Mouse (Mus musculus): ENCODE measurements around the gene Ctdsp1.

GRCm38 (mm10) chr1:74412711-74413110 is 21.4 kb downstream of the Ctdsp1 start:
- TF ChIP-seq CTCF (IDR thresholded peaks at IDR 0.05; ENCODE audit: low read depth): no peak
- no peak for TF ChIP-seq EP300 (IDR thresholded peaks at IDR 0.05; ENCODE audit: low read depth)

All from liver, embryonic 14.5 days (tissue).